Mouse (Mus musculus) testis, postnatal 10 days (tissue): ENCODE data around the gene Nop16.

ENCODE experiments used
- DNase-seq: peaks from one replicate; pipeline ENCODE4 v3.0.0; 2021; ENCODE audit warnings: low spot score

Nop16 gene

GRCm38 (mm10) chr13:54560608-54561007 lies 29.3 kb downstream of the Nop16 start:
- no peak for DNase-seq

GRCm38 (mm10) chr13:54559656-54560055 lies 30.2 kb downstream of the Nop16 start:
- DNase-seq, result no peak

GRCm38 (mm10) chr13:54557652-54558051 lies 32.2 kb downstream of the Nop16 start:
- no peak for DNase-seq

- DNase-seq, result no peak
These were observed 33.1 kb downstream of the Nop16 start for GRCm38 (mm10) chr13:54556796-54557195.

GRCm38 (mm10) chr13:54556176-54556575 lies 33.7 kb downstream of the Nop16 start:
- DNase-seq, result no peak

GRCm38 (mm10) chr13:54548036-54548435 lies 41.9 kb downstream of the Nop16 start:
- DNase-seq, result no peak
